Mouse (Mus musculus) G1E (cell line): ENCODE data around the gene Asb18. TPM values are rescaled to one million over a fixed set of nuclear protein-coding genes. Genes with fewer than 3 reads are reported as not detected.

ENCODE experiments used
- ATAC-seq: 2 replicates; pipeline ENCODE4 v1.8.0; 2016; ENCODE audit warnings: mild to moderate bottlenecking; ENCODE audit not compliant: insufficient number of reproducible peaks, poor library complexity, low FRiP score, severe bottlenecking; ENCODE audit errors: extremely low read depth
- DNase-seq: peaks from one replicate; pipeline ENCODE4 v3.0.0; 2012; ENCODE audit warnings: low spot score
- H3K27me3 ChIP-seq: 2 replicates; pipeline ENCODE4 v1.6.1; 2012; ENCODE audit warnings: mild to moderate bottlenecking, low read length, inconsistent platforms; ENCODE audit not compliant: insufficient read depth
- H3K36me3 ChIP-seq: replicated peaks from 2 replicates; pipeline ENCODE3; 2012; ENCODE audit warnings: mild to moderate bottlenecking, inconsistent platforms
- H3K4me1 ChIP-seq: 2 replicates; pipeline ENCODE4 v1.6.1; 2012; ENCODE audit warnings: low read depth, low read length, inconsistent platforms, mixed read lengths; ENCODE audit not compliant: insufficient read depth
- H3K4me3 ChIP-seq: 2 replicates; pipeline ENCODE4 v1.5.1; 2012; ENCODE audit warnings: low read depth, mild to moderate bottlenecking, inconsistent platforms, low read length, moderate library complexity, mixed read lengths
- H3K9me3 ChIP-seq: replicated peaks from 2 replicates; pipeline ENCODE4 v1.6.1; 2012; ENCODE audit warnings: inconsistent platforms
- CTCF ChIP-seq: IDR thresholded peaks from 2 replicates; pipeline ENCODE4 v1.5.1; 2012; ENCODE audit warnings: low read depth, low read length, inconsistent platforms, mixed read lengths
- GATA1 ChIP-seq: IDR thresholded peaks from 2 replicates; pipeline ENCODE4 v1.6.1; 2012; ENCODE audit warnings: borderline replicate concordance, low read length, inconsistent platforms, mixed read lengths
- GATA2 ChIP-seq: IDR thresholded peaks from 2 replicates; pipeline ENCODE4 v1.6.1; 2012; ENCODE audit warnings: low read depth, low read length, inconsistent platforms, borderline replicate concordance
- POLR2AphosphoS5 ChIP-seq: IDR thresholded peaks from 2 replicates; pipeline ENCODE4 v1.6.1; 2012; ENCODE audit warnings: low read depth, low read length, inconsistent platforms; ENCODE audit not compliant: insufficient replicate concordance
- TAL1 ChIP-seq: conservative IDR thresholded peaks from 2 replicates; pipeline ENCODE4 v1.6.1; 2012; ENCODE audit warnings: low read depth, low read length, inconsistent platforms, mixed read lengths
- polyA plus RNA-seq: library from polyadenylated mRNA; stranded (reverse); fragments of >175 nt; gene quantifications from 2 replicates; pipeline ENCODE4 v1.2.3, GENCODE M21; 2012
- total RNA-seq, 2 experiments: library from RNA; stranded (forward) in 1 of 2; stranded (reverse) in 1 of 2; fragments of 200-1000 nt in 1 of 2; fragments of >200 nt in 1 of 2; fragmentation: Nextera tagmentation in 1 of 2; gene quantifications; 2 replicates each; pipeline ENCODE4 v1.2.3; 2014 to 2017

The Asb18 gene
- total and polyA plus RNA-seq, 3 experiments, result 0.05 TPM; not detected in 2

DNA sequence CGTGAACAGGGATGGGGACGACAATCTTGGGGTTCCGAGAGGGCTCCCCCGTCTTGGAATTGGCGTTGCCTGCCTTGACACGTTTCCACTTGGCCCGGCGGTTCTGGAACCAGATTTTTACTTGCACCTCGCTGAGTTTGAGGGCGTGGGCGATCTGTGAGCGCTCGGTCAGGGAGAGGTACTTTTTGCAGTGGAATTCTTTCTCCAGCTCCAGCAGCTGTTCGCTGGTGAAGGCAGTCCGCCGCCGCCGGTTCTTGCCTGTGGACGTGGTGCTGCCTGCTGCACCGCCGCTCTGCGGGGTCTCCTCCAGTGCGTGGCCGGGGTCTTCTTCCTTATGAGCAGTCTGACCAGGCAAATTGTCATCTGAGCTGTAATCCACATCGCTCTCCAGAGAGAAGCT, 85.8 kb downstream of the Asb18 start:
- ATAC-seq (no peak), DNase-seq (no peak)
- H3K4me1 ChIP-seq, result no peaks in the 10 kb centered on the region
- H3K27me3 ChIP-seq, result no peaks in the 10 kb centered on the region
- H3K4me3 ChIP-seq, result no peak overlapping the region; the same call in 1 of the 2 replicates
- H3K36me3 ChIP-seq, result no peaks in the 10 kb centered on the region
- peaks cover 93% of the 10 kb centered on the region for H3K9me3 ChIP-seq
- no peak for TF ChIP-seq TAL1
- no peak for TF ChIP-seq CTCF

GRCm38 (mm10) chr1:89927061-89927661, 87.3 kb downstream of the Asb18 start:
- Histone ChIP-seq H3K4me3 (peak overlapping the region; percentile 4; the same call in 1 of the 2 replicates), H3K36me3 (no peaks in the 10 kb centered on the region), H3K27me3 (no peaks in the 10 kb centered on the region), H3K9me3 (peaks cover 97% of the 10 kb centered on the region), H3K4me1 (no peaks in the 10 kb centered on the region)
- no peak for TF ChIP-seq TAL1
- TF ChIP-seq GATA1, result no peak
- no peak for TF ChIP-seq POLR2AphosphoS5
- TF ChIP-seq GATA2, result no peak
- TF ChIP-seq CTCF, result no peak
- ATAC-seq (no peak), DNase-seq (no peak)

- TF ChIP-seq GATA1 (no peak), GATA2 (no peak), CTCF (no peak), TAL1 (no peak), POLR2AphosphoS5 (no peak)
- Histone ChIP-seq H3K27me3 (no peaks in the 10 kb centered on the region), H3K36me3 (no peaks in the 10 kb centered on the region), H3K9me3 (peaks cover 97% of the 10 kb centered on the region), H3K4me1 (no peaks in the 10 kb centered on the region), H3K4me3 (peak overlapping the region; percentile 4; the same call in 1 of the 2 replicates)
- DNase-seq, result no peak
- no peak for ATAC-seq
These were observed 87.8 kb downstream of the Asb18 start for GRCm38 (mm10) chr1:89926583-89927060.

DNA sequence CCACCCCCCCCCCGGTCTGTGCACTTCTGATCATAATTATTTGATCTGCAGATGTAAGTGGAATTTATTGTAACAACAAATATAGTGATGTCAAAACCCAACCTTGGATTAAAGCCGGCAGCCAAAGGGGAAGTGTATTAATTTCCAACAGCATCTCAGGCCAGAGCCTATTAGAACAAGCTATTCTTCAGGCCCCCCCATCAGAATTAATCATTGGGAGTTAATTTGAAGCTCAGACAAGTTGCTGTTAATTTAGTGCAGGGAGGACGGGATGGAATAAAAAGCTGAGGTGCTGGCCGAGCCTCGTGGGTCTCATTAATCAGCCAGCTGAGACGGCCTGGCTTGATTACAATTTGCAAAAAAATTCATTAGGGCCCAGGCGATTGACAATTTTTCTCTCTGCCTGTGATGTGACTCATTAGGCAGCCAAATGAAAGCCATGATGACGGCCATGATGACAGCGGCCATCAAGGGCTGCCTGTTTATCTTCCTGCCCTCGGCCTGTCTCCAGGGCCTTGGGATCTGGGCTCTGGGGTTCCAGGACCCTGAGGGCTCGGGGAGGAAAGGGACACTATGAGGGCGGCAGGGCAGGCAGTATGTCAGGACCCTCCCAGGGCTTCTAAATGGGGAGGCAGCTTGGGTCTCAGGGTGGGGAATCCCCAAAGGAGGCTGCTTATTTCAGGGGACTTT, 88.8 kb downstream of the Asb18 start:
- DNase-seq, result no peak
- ATAC-seq, result no peak
- Histone ChIP-seq H3K4me3 (no peak overlapping the region), H3K27me3 (no peaks in the 10 kb centered on the region), H3K9me3 (peaks cover 95% of the 10 kb centered on the region), H3K36me3 (no peaks in the 10 kb centered on the region), H3K4me1 (no peaks in the 10 kb centered on the region)
- TF ChIP-seq CTCF, result no peak
- TF ChIP-seq POLR2AphosphoS5, result no peak
- TF ChIP-seq GATA2, result no peak
- no peak for TF ChIP-seq TAL1
- TF ChIP-seq GATA1, result no peak

DNA sequence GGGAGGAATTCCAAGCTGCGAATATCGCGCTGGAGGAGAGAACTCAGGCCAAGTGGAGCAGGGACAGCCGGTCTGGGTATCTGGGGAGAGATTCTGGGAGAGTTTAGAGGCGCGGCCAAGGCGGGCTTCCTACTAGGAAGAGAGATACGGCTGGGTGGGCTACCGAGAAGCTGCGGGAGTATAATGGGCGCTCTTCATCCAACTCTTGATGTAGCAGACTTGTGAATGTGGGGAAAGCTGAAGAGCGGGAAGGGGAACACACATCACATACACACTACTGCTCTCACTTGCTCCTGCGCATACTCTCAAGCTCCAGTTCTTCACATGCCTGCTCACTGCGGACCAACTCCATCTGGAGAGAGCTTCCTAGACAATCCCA, 90.8 kb downstream of the Asb18 start:
- no peaks in the 10 kb centered on the region for H3K27me3 ChIP-seq

GRCm38 (mm10) chr1:89922883-89923641, 91.4 kb downstream of the Asb18 start:
- no peaks in the 10 kb centered on the region for H3K36me3 ChIP-seq
- H3K4me3 ChIP-seq, result no peak overlapping the region
- H3K27me3 ChIP-seq, result no peaks in the 10 kb centered on the region
- no peak for ATAC-seq
- DNase-seq, result no peak
- H3K4me1 ChIP-seq, result no peaks in the 10 kb centered on the region
- no peak for TF ChIP-seq CTCF
- no peak for TF ChIP-seq POLR2AphosphoS5
- TF ChIP-seq TAL1, result no peak
- no peak for TF ChIP-seq GATA2
- TF ChIP-seq GATA1, result no peak
- H3K9me3 ChIP-seq, result peaks cover 96% of the 10 kb centered on the region

More for the DNA sequence above, 90.8 kb downstream of the Asb18 start:
- TF ChIP-seq TAL1 (no peak), POLR2AphosphoS5 (no peak), CTCF (no peak), GATA2 (no peak), GATA1 (no peak)
- DNase-seq (no peak), ATAC-seq (no peak)
- Histone ChIP-seq H3K4me3 (no peak overlapping the region), H3K9me3 (peaks cover 96% of the 10 kb centered on the region), H3K36me3 (no peaks in the 10 kb centered on the region), H3K4me1 (no peaks in the 10 kb centered on the region)
